Mouse (Mus musculus) heart, postnatal 25 days (tissue): ENCODE data around the gene Cx3cr1. TPM values are rescaled to one million over a fixed set of nuclear protein-coding genes. Genes with fewer than 3 reads are reported as not detected.

Experiments used
- DNase-seq: peaks from one replicate; pipeline ENCODE4 v3.0.0; 2022; ENCODE audit warnings: low spot score
- intact Hi-C: fragments of 180-260 bp; cut with DNase I; formaldehyde crosslinking; loops from one replicate; pipeline ENCODE4 v1.15.1; 2025
- total RNA-seq, 2 experiments: library from RNA; stranded (reverse); gene quantifications; 2 replicates each; pipeline ENCODE4 v1.2.3; 2021

Gene Cx3cr1
- total RNA-seq, 2 experiments from 2014 or later = 3.0 to 5.1 TPM

DNA sequence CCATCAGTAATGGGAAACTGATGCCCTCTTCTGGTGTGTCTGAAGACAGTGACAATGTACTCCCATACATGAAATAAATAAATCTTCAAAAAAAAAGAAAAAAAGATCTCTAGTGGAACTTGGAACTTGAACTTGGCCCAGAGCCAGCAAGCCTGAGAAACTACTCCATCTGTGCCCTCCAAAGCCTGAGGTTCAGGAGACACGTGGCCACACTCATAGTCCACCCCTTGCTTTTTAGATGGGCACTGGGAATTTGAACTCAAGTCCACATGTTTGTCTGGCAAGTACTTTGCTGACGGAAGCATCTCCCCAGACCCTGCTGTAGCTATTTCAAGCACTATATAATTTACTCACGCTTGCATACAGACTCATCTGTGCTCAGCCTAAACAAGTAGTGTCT, 104.5 kb downstream of the Cx3cr1 start:
- intact Hi-C loops = loop anchor here (2.0 kb wide), 1 partner anchor 18 kb away; no protein-coding TSS in a partner anchor

DNA sequence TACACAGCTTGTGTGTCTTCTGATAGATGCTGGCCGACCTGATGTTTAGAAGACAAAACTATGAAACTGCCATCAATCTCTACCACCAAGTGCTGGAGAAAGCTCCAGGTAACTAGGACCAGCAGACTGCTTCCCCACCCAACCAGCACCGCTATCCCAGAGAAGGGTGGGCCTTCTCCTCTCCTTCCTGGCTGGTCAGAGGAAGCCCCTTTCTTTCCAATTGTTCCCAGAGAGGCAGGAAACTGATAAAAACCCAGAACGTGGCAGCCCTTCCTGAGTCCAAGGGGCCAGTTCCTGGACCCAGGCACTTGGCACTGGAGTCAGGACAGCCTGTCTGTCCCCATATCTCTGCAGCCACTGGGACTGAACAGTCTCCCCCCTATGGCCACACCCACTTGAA, 105.5 kb downstream of the Cx3cr1 start:
- peak; percentile 57 for DNase-seq
- intact Hi-C loops = loop anchor here (2.0 kb wide), 1 partner anchor 19 kb away; no protein-coding TSS in a partner anchor

More for the DNA sequence above, 104.5 kb downstream of the Cx3cr1 start:
- no peak for DNase-seq

DNA sequence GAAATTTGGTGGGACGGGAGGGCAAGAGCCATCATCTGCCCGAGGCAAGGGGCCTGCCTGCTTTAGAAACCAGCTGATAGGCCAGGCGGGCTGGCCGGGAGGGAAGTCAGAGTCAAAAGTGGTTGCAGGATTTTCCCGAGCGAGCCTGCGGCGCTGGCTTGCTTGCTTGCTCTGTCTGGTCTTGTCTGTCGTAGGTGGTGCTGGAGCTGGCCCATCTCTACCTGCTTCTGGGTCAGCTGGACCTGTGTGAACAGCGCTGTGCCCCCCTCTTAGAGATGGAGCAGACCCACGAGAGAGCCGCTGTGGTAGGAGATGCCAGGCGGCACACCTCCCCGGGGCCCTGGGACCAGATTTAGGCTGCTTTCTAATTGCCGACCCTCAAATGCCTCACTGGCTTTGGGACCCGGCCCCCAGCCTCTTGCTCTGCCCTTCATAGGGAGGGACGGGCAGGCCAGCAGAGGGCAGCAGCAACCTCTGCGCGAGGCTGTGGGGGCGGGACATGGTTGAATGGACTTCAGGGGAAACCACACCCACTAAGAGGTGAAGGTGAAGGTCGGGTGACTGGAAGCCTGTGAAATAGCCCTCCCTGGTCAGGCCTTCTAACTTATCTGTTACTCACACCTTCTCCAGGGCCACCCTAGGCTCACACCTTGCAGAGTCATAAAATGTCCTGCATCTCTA, 106.6 kb downstream of the Cx3cr1 start:
- intact Hi-C loops = loop anchor here (1.0 to 2.0 kb wide), 2 partner anchors 52 to 110 kb away; no protein-coding TSS in a partner anchor
- DNase-seq = peak; percentile 61

DNA sequence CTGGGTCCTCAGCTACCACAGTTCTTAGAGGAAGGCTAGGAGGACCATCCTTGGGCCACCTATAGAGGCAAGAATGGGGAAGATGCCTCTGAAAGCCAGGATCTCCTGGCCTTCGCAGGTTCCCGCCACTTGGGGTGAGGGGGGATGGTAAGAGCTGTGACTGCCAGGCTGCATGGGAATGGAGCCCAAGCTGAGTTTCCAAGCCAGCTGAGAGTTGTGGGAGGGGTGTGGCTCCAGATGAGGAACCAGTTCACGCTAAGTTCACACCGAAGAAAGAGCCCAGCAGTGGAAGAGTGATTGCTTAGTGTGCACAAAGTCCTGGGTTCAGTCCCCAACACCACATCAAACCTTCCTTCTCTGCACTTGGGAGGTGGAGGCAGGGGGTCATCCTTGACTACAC, 107.5 kb downstream of the Cx3cr1 start:
- intact Hi-C loops = loop anchor here (2.0 kb wide), 1 partner anchor 53 kb away; no protein-coding TSS in a partner anchor
- DNase-seq = no peak

GRCm38 (mm10) chr9:119958835-119959234, 110.8 kb downstream of the Cx3cr1 start:
- intact Hi-C loops = no loop called here
- DNase-seq = no peak

DNA sequence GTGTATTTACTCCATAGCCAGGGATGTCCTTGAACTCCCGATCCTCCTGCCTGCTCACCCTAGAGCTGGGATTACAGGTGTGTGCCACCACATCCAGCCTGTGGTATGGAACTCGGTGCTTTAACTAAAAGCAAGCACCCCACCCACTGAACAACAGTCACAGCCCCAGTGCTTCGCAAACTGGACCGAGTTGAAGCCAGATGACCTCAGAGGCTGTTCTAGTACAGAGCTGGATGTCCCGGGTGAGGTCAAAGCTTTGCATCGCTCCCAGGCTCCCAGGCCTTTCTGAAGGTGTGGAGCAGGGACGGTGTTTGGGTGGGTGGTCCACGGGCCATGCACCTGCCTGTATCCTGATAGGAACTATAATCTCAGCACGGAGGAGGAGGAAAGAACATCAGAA, 118.3 kb downstream of the Cx3cr1 start:
- no peak for DNase-seq
- intact Hi-C loops = no loop called here

GRCm38 (mm10) chr9:119950434-119950833, 119.2 kb downstream of the Cx3cr1 start:
- no peak for DNase-seq

DNA sequence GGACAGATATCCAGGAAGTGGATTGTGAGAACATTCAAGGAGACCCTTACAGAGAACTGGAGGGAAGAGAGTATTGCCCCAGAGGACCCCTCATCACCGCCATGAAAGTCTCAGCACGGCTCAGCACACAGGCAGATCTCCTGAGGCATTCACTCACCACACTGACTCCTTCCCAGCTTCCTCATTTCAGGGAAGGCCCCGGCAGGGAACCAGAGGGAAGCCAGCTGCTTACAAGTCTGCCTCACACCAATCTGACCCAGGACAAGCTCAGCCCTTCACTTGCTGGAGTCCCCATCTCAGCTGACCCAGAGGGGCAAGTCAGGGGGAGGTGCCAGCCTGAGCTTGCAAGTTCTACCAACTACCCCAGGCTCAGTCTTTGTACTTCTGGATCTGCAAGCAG, 120.9 kb downstream of the Cx3cr1 start:
- intact Hi-C loops = no loop called here
- DNase-seq = no peak

More at GRCm38 (mm10) chr9:119950434-119950833, 119.2 kb downstream of the Cx3cr1 start:
- intact Hi-C loops = no loop called here

GRCm38 (mm10) chr9:119945173-119945900, 124.3 kb downstream of the Cx3cr1 start:
- DNase-seq = no peak
- intact Hi-C loops = no loop called here

DNA sequence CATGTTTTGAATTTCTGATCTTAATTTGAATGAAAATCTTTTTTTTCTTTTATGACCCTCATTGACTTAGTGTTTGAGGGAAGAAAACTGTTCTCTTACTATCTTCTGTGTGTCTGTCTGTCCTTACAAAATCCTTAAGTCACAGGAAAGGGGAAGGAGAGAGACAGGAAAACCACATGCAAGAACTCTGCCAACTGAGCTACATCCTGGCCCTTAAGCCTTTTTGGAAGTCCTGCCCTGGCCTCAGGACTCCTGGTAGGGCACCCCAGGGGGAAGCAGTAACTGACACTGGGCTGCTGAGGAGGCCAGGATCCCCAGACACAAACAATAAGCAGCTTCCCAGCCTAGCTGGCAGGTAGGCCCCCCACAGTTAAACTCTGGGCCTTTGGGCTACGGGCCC, 126.4 kb downstream of the Cx3cr1 start:
- intact Hi-C loops = no loop called here
- no peak for DNase-seq

- no peak for DNase-seq
- intact Hi-C loops = no loop called here
These were observed 127.8 kb downstream of the Cx3cr1 start for GRCm38 (mm10) chr9:119941861-119942260.

GRCm38 (mm10) chr9:119941407-119941806, 128.3 kb downstream of the Cx3cr1 start:
- intact Hi-C loops = no loop called here
- DNase-seq = no peak

DNA sequence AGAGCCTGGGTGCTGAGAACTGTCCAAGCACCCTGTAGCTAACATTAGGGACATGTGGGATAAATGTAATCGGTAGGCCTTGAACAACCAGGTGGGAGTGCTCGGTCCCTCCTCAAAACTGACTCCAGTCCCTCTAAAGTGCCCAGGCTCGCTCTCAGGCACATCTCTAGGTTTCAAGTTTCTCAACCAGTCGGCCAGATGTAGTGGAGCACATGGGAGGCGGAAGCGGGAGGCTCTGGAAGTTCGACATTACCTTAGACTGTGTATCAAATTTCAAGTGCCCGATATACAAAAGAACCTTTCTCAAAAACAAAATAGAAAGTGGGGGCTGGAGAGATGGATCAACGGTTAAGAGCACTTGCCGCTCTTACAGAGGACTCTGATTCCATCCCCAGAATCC, 130.0 kb downstream of the Cx3cr1 start:
- DNase-seq = no peak
- intact Hi-C loops = no loop called here

GRCm38 (mm10) chr9:119938496-119938895, 131.2 kb downstream of the Cx3cr1 start:
- no peak for DNase-seq
- intact Hi-C loops = no loop called here

GRCm38 (mm10) chr9:119937005-119937773, 132.5 kb downstream of the Cx3cr1 start, which contains the start of the genes Gorasp1 and Ttc21a:
TSS of gene Gorasp1 (minus strand) at chr9:119937565.
TSS of gene Ttc21a (plus strand) at chr9:119937606.
- peak; percentile 87 for DNase-seq
- intact Hi-C loops = loop anchor here (2.0 kb wide), 1 partner anchor 42 kb away; the partner anchor contains the start of gene Wdr48

GRCm38 (mm10) chr9:119933675-119934074, 136.0 kb downstream of the Cx3cr1 start:
- intact Hi-C loops = no loop called here
- no peak for DNase-seq

DNA sequence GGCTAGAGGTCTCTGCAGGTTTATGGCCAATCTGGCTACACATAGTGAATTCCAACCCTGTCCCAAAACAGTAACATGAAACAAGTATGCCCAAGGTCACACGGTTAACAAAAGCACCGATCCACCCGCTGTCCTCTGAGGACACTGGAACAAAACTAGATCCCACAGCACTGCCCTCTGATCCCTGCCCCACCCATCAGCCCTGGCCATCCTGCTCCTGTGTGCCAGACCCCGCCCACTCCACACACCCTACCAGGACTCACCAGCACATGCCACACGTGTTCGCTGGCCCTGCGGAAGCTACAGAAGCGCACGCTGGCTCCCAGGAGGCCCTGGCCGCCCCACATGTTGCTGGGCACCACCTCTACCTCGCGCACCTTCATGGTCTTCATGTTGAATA, 137.3 kb downstream of the Cx3cr1 start:
- intact Hi-C loops = no loop called here
- DNase-seq = no peak

- no peak for DNase-seq
- intact Hi-C loops = no loop called here
These were observed 143.2 kb downstream of the Cx3cr1 start for GRCm38 (mm10) chr9:119926497-119926896.

GRCm38 (mm10) chr9:119925729-119926128, 143.9 kb downstream of the Cx3cr1 start:
- intact Hi-C loops = no loop called here
- no peak for DNase-seq

DNA sequence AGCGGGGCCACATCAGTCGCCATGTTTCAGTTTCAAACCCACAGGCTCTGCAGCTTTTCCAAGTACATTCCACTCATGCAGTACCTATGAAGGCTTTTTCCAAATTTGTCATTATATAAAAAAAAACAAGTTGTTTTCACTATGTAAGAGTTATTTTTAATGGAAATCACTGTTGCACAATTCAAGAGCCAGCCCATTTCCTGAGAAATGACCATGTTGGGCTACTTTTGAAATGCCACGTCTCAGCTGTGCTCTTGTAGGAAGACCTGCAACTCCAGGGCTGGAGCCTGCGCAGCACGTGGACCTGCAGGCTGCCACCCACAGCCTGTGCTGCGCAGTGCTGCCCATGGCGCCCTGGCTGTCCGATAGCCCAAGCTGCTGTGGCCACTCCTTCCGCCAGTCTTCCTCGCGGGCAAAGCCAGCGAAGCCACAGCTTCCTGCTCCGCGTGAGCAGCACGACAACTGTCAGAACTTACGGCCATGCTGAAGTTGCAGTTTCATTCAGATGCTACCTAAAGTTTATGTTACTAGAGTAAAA, 144.5 kb downstream of the Cx3cr1 start:
- intact Hi-C loops = no loop called here

More for the DNA sequence above, 144.5 kb downstream of the Cx3cr1 start:
- no peak for DNase-seq
